Mouse (Mus musculus) hematopoietic stem cell, adult 5-6 weeks (primary cell): ENCODE results near the gene Ankmy1. TPM values are rescaled to one million over a fixed set of nuclear protein-coding genes. Genes with fewer than 3 reads are reported as not detected.

ENCODE experiments used
- ATAC-seq, 2 experiments: fragments of 125-278 bp in 1 of 2; replicated peaks in 1 of 2; 2 replicates each; pipeline ENCODE4 v1.8.0; 2016 to 2017; ENCODE audit warnings: inconsistent platforms in 2 of 2, mild to moderate bottlenecking in 2 of 2, moderate number of reproducible peaks in 2 of 2, low read depth in 1 of 2, moderate TSS enrichment in 1 of 2; ENCODE audit not compliant: low FRiP score in 2 of 2, poor library complexity in 2 of 2, severe bottlenecking in 2 of 2, insufficient read depth in 1 of 2, low TSS enrichment in 1 of 2
- total RNA-seq: library from RNA; stranded (forward); fragments of 172-1452, 232-1000 nt; gene quantifications from 2 replicates; pipeline ENCODE4 v1.2.3, GENCODE M21; 2017

Gene Ankmy1
- total RNA-seq: not detected in 2 replicates

- ATAC-seq: no peak
Observed at GRCm38 (mm10) chr1:92902786-92903185, at the start of gene Ankmy1. Gene Ankmy1 (minus strand): TSS chr1:92902906.

GRCm38 (mm10) chr1:92950607-92951006 lies 47.9 kb upstream of the Ankmy1 start, which contains the start of gene Gpr35:
Gene Gpr35 (plus strand): TSS chr1:92950865.
- ATAC-seq: no peak

- no peak for ATAC-seq
Observed at GRCm38 (mm10) chr1:92949426-92949825, 46.7 kb upstream of the Ankmy1 start.

GRCm38 (mm10) chr1:92947966-92948365 lies 45.3 kb upstream of the Ankmy1 start:
- ATAC-seq: no peak

GRCm38 (mm10) chr1:92943219-92943989 lies 40.7 kb upstream of the Ankmy1 start:
- no peak for ATAC-seq

- ATAC-seq: no peak
Observed at GRCm38 (mm10) chr1:92939746-92940145, 37.0 kb upstream of the Ankmy1 start.

GRCm38 (mm10) chr1:92937797-92938196 lies 35.1 kb upstream of the Ankmy1 start:
- no peak for ATAC-seq

DNA sequence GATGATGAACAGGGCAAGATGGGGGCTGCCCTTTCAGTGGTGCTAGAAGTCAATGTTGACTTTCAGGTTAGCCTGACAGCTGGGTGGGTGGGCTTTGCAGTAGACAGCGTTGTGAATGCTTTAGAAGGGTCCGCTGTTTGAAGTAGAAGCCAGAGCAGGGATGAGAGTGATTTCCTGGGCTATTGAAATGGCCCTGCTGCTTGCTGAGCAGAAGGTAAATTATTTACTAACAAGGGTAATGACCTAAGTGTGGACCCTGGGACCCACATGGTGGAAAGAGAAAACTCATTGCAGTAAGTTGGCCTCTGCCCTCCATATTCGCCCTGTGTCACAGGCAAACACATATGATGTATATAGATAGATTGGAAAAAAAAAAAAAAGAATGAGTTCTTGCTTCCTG lies 33.8 kb upstream of the Ankmy1 start:
- no peak for ATAC-seq

DNA sequence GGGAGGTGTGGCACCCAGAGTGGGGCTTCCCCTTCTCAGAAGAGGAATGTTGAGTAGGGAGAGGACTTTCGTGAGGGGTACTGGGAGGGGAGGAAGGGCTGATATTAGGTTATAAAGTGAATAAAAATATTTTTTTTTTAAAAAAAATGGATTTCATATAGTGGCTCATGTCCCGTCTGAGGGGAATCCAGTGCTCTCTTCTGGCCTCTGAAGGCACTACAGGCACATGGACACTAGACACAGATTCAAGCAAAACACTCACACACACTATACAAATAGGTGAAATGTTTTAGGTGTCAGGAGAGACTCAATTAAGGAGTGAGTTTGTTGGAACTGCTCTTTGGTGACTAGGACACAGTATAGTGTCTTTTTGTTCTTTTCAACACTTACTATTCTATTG lies 33.3 kb upstream of the Ankmy1 start:
- ATAC-seq: no peak

GRCm38 (mm10) chr1:92935054-92935962 lies 32.6 kb upstream of the Ankmy1 start:
- ATAC-seq: no peak

DNA sequence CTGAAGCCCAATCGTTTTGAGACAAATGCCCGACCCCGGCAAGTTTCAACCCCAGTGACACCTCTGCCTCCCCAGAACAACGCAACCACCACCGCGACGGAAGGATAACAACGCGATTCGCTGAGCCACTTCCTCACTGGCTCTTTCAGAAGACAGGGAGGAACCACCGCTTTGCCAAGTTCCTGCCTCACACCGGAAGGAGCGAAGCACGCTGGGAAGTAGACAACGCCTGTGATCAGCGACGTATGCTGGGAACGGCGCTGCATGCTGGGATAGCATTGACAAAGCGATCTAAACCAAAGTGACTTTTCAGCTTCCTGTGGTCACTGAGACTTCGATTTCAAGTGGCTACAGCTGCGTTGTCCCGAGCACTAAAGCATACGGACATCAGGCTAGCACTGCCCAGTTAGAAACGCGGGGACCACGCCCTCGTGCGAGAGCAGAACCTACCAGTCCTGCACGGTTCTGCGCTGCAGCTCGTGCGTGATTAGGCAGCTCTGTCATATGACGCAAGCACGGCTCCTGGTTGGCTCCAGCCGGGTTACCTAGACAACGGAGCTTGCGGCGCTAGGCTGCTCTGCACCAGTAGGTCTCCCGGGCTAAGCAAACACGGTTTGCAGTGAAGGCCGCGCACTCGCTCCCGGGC lies 31.6 kb upstream of the Ankmy1 start, which contains the start of gene Capn10:
TSS of gene Capn10 (plus strand) at position 195 of the 646 bp plus-strand sequence.
- ATAC-seq: peak; percentile 96

- ATAC-seq: 0 out of 4 replicates have a peak, but pooled peaks have one; percentile 5 to 19
Observed at GRCm38 (mm10) chr1:92933611-92934010, 30.9 kb upstream of the Ankmy1 start.

- ATAC-seq: no peak
Observed at GRCm38 (mm10) chr1:92930171-92930706, 27.5 kb upstream of the Ankmy1 start.

DNA sequence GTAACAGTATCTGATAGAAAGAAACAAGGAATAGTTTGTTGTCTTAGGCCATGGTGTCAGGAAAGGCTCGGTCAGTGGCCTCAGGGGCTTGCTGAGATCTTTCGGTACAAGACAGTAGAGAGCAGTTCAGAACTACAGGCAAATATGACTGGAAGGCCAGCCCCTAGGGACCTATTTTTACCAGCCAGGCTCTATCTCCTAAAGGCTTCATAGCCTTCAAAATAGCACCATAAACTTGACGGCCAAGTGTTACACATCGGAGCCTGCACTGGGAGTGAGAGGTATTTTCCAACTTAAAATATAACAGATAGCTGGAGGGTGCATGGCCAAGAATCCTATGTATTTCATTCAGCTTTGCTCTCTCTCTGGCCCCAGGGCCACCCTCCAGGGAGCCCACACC lies 18.8 kb upstream of the Ankmy1 start:
- ATAC-seq: no peak

DNA sequence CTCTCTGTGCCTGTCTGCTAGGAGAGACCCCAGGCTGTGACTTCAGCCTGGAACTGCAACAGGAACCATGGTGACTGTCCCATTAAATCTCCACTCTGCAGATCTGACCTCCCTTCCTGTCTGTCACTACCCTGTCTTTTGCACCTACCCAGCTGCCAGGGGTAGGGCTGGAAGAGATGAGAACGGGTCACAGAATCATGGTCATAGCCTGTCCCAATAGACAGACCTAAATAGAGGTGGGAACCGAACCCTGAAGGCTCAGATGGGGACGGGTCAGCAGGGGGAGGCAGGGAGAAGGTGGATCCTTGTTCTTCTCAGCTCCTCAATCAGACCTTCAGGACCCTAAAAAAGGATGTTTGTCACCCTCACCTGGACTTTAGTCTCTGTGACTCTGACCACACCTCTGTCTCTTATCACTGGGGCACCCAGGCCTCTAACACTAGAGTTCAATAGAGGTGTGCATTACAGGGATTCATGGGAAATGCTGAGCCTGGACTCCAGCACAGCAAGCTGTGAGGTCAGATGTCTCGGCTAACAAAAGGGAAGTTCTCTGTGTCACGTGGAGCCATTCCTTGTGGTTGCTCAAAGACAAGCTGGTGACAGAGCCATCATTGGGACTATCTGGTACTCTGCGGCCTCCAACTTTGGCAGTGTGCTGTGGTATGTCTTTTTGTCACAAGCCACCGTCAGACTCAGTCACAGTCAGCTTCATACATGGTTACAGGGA lies 17.9 kb upstream of the Ankmy1 start:
- peak; percentile 46 to 49 for ATAC-seq

DNA sequence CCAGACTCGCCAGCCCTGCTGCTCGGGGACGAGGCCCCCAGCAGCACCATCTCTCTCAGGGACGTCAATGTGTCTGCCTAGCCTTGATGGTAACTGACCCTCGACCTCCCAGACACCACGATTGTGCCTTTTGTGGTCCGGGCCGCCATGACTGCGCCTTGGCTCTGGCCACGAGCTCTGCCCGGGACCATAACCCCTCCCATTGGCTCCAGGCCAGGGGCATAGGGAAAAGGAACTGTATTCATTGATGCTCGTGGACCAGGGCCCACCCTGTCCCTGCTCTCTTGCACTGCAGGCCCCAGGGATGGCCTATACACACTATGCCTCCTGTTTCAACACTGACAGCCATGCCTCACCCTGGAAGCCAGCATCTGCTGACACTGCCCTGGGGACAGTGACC lies 17.1 kb upstream of the Ankmy1 start:
- ATAC-seq: no peak

- ATAC-seq: no peak
Observed at GRCm38 (mm10) chr1:92919151-92919550, 16.4 kb upstream of the Ankmy1 start.
